Mouse (Mus musculus) hindbrain, embryonic 15.5 days (tissue): ENCODE measurements around the gene Wdr47. TPM values are rescaled to one million over a fixed set of nuclear protein-coding genes. Genes with fewer than 3 reads are reported as not detected.

ENCODE experiments used
- ATAC-seq: fragments of 200-750 bp; cut with Nextera tagmentation; 2 replicates; pipeline ENCODE4 v1.8.0; 2017; ENCODE audit warnings: low read depth, moderate number of reproducible peaks, moderate TSS enrichment; ENCODE audit not compliant: low FRiP score
- H3K27ac ChIP-seq: fragments of 300-500 bp; sonication (generic); replicated peaks from 2 replicates; pipeline ENCODE4 v1.5.1; 2015; ENCODE audit warnings: mild to moderate bottlenecking, inconsistent platforms
- H3K27me3 ChIP-seq: fragments of 300-500 bp; sonication (generic); 2 replicates; pipeline ENCODE4 v1.6.1; 2015; ENCODE audit warnings: control low read depth, inconsistent platforms
- H3K36me3 ChIP-seq: fragments of 300-500 bp; sonication (generic); 2 replicates; pipeline ENCODE4 v1.6.1; 2015; ENCODE audit warnings: control low read depth, inconsistent platforms
- H3K4me1 ChIP-seq: fragments of 300-500 bp; sonication (generic); replicated peaks from 2 replicates; pipeline ENCODE4 v1.6.1; 2015; ENCODE audit warnings: control low read depth, inconsistent platforms
- H3K4me2 ChIP-seq: fragments of 300-500 bp; sonication (generic); 2 replicates; pipeline ENCODE4 v1.6.1; 2015; ENCODE audit warnings: moderate library complexity, mild to moderate bottlenecking, inconsistent platforms
- H3K4me3 ChIP-seq: fragments of 300-500 bp; sonication (generic); 2 replicates; pipeline ENCODE4 v1.5.1; 2015; ENCODE audit warnings: mild to moderate bottlenecking, inconsistent platforms
- H3K9ac ChIP-seq: fragments of 300-500 bp; sonication (generic); 2 replicates; pipeline ENCODE4 v1.6.1; 2015; ENCODE audit warnings: inconsistent platforms
- H3K9me3 ChIP-seq: fragments of 300-500 bp; sonication (generic); 2 replicates; pipeline ENCODE4 v1.6.1; 2016; ENCODE audit warnings: control low read depth, inconsistent platforms
- WGBS: fragments of 180-500 bp; shearing (Covaris S2); methylation state at CpG from one replicate; pipeline ENCODE4 v1.1.7; 2015; 5-methylcytosine and 5-hydroxymethylcytosine counted together
- microRNA-seq: library from miRNA; unstranded; fragments of <30 nt; microRNA quantifications from one replicate; pipeline ENCODE4, GENCODE M21; 2016
- polyA plus RNA-seq: library from polyadenylated mRNA; unstranded; fragments of >200 nt; fragmentation: Nextera tagmentation; extraction: Ambion mirVana; gene quantifications from 2 replicates; pipeline ENCODE4 v1.2.1, GENCODE M21; 2015

Gene Wdr47
- polyA plus RNA-seq, 1 experiment from 2014 or later: 103 TPM

DNA sequence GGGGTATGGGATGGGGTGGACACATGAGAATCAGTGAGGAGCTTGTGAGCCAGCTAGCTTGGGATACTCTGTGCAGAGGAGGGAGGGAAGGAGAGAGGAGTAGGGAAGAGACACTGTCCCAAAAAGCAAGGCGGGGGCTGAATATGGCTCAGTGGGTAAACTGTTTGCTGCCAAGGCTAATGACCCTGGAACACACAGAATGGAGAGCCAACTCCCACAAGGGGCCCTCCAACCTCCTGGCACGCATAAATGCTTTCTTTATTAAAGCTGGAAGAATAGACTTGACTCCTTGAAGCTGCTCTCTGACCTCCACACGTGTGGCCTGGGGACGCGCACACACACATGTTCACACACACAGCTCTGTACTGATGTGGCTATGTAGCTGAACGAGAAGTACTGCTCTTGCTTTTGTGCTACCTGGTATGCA, 97.9 kb downstream of the Wdr47 start:
- H3K4me2 ChIP-seq: no peak overlapping the region
- no peaks in the 10 kb centered on the region for H3K27me3 ChIP-seq
- no peaks in the 10 kb centered on the region for H3K4me1 ChIP-seq
- H3K4me3 ChIP-seq: no peak overlapping the region
- H3K36me3 ChIP-seq: peaks cover 10% of the 10 kb centered on the region; the same call in 1 of the 2 replicates
- ATAC-seq: peak; percentile 65; the same call in 1 of the 2 replicates
- 46% methylated on average over 6 of the region's 6 CpGs for WGBS
- H3K27ac ChIP-seq: no peak overlapping the region
- H3K9me3 ChIP-seq: no peaks in the 10 kb centered on the region
- no peak overlapping the region for H3K9ac ChIP-seq

DNA sequence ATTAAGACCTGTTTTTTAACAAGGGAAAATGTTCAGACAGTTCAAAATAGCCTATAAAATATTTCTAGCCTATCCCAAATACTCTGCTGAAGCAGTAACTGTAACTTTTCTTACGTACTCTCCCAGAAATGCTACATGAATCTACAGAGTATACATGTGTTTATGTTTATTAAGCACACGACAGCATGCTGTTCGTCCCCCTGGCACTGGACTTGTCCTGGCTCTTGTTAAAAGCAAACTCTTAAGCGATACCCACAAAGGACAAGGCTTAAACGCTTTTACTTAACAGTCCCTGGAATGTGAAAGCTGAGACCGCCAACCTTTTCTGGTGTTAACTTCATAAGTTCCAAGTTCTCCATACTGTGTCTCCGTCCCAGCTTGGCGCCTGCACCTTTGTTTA, 98.4 kb downstream of the Wdr47 start:
- Histone ChIP-seq H3K4me2 (no peak overlapping the region), H3K9me3 (no peaks in the 10 kb centered on the region), H3K27me3 (no peaks in the 10 kb centered on the region), H3K4me3 (no peak overlapping the region), H3K27ac (no peak overlapping the region), H3K9ac (no peak overlapping the region), H3K36me3 (peaks cover 10% of the 10 kb centered on the region; the same call in 1 of the 2 replicates), H3K4me1 (no peaks in the 10 kb centered on the region)
- ATAC-seq: no peak
- WGBS: 75% methylated on average over 8 of the region's 8 CpGs

GRCm38 (mm10) chr3:108689979-108690378, 98.9 kb downstream of the Wdr47 start:
- Histone ChIP-seq H3K9ac (no peak overlapping the region), H3K27ac (no peak overlapping the region), H3K27me3 (no peaks in the 10 kb centered on the region), H3K4me1 (no peaks in the 10 kb centered on the region), H3K4me3 (no peak overlapping the region), H3K36me3 (peaks cover 10% of the 10 kb centered on the region; the same call in 1 of the 2 replicates), H3K9me3 (no peaks in the 10 kb centered on the region), H3K4me2 (no peak overlapping the region)
- 70% methylated on average over 4 of the region's 4 CpGs for WGBS
- ATAC-seq: no peak

GRCm38 (mm10) chr3:108694321-108694720, 103.2 kb downstream of the Wdr47 start:
- H3K9ac ChIP-seq: no peak overlapping the region
- no peak overlapping the region for H3K27ac ChIP-seq
- H3K9me3 ChIP-seq: no peaks in the 10 kb centered on the region
- peaks cover 3% of the 10 kb centered on the region; the same call in 1 of the 2 replicates for H3K36me3 ChIP-seq
- H3K4me2 ChIP-seq: no peak overlapping the region
- H3K4me1 ChIP-seq: no peaks in the 10 kb centered on the region
- no peak overlapping the region for H3K4me3 ChIP-seq
- no peaks in the 10 kb centered on the region for H3K27me3 ChIP-seq
- ATAC-seq: no peak
- WGBS: 93% methylated on average over 9 of the region's 9 CpGs

Small RNA genes lying within 50 kb of the gene (microRNA-seq; reads per million reads assigned to microRNA genes)
- not detected for gene Gm22860

Other genes with a start within 250 kb of the Wdr47 start
- gene Mybphl, start 226.4 kb upstream of the Wdr47 start, polyA plus RNA-seq: 0.35 and 0.50 TPM in 2 replicates
- 11.5 and 14.5 TPM in 2 replicates for gene Psrc1, start 207.4 kb upstream of the Wdr47 start, polyA plus RNA-seq
- 43.1 and 44.9 TPM in 2 replicates for gene Celsr2, start 175.7 kb upstream of the Wdr47 start, polyA plus RNA-seq
- gene Sars, start 146.1 kb upstream of the Wdr47 start, polyA plus RNA-seq: 197 and 219 TPM in 2 replicates
- 2.4 and 2.5 TPM in 2 replicates for gene 1700013F07Rik, start 57.1 kb upstream of the Wdr47 start, polyA plus RNA-seq
- 15.1 and 18.9 TPM in 2 replicates for gene 5330417C22Rik, start 54.7 kb upstream of the Wdr47 start, polyA plus RNA-seq
- gene Tmem167b, start 28.8 kb upstream of the Wdr47 start, polyA plus RNA-seq: 51.1 and 54.0 TPM in 2 replicates
- 46.2 and 52.8 TPM in 2 replicates for gene Taf13, start 19.6 kb upstream of the Wdr47 start, polyA plus RNA-seq
- 36.5 and 42.0 TPM in 2 replicates for gene Clcc1, start 62.6 kb downstream of the Wdr47 start, polyA plus RNA-seq
- 20.2 and 22.6 TPM in 2 replicates for gene Gpsm2, start 131.0 kb downstream of the Wdr47 start, polyA plus RNA-seq
- gene Aknad1, start 148.4 kb downstream of the Wdr47 start, polyA plus RNA-seq: not detected in 2 replicates
- gene Stxbp3, start 249.2 kb downstream of the Wdr47 start, polyA plus RNA-seq: 14.5 and 15.5 TPM in 2 replicates